Comparison of ENCODE assay signal across 8 mouse cellular contexts in the genomic region with DNA sequence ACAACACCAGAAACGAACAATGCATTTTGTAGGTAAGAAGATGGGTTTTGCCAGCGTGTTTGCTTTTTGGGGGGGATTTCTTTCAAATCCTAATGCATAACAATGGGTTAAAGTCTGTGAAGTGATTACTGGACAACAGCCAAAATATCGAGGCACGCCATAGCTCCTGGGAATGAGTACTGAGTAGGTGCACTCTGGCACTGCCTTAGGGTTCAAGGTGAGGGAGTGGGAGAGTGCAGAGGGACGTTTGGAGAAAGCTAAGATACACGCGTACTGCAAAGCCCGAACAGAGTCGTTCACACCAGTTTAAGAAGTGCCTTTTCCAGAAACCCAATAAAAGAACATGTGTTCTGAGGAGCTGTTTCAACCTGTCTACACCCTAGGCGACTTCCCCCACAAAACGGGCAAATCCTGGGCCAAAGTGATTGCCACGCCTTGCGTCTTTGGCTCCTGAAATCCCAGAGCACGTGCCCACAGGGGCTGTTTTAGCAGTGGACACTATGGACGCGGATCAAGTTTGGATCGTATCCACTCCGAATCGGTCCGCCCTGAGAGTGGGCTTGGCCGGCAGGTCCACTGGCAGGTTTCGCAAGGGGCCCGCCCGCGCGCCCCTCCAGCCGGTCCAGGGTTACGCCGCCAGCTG. TPM values are rescaled to one million over a fixed set of nuclear protein-coding genes. Genes with fewer than 3 reads are reported as not detected.
DNase-seq lines count a peak whose midpoint lies in the region; ATAC-seq and TF ChIP-seq lines count a peak whose summit lies in the region.

No protein-coding gene starts in this region.

- peak overlapping the region; percentile 75 for H3K4me3 ChIP-seq in cerebellum, adult 2 months (replicated peaks; ENCODE audit: insufficient read depth, low read depth, low read length)
- H3K4me3 ChIP-seq in lung, embryonic 16.5 days (ENCODE audit: low read length) = peak overlapping the region; percentile 85
- H3K4me3 ChIP-seq in embryonic facial prominence, embryonic 14.5 days (ENCODE audit: low read depth, low read length) = peak overlapping the region; percentile 90
- peak overlapping the region; percentile 63 for H3K4me3 ChIP-seq in intestine, embryonic 14.5 days (ENCODE audit: low read depth, low read length)
- peak overlapping the region; percentile 85 for H3K4me3 ChIP-seq in neural tube, embryonic 12.5 days

- ATAC-seq in lung, embryonic 16.5 days (ENCODE audit: low read depth) = no peak
- no peak for ATAC-seq in embryonic facial prominence, embryonic 14.5 days (ENCODE audit: low read depth)
- ATAC-seq in intestine, embryonic 14.5 days (replicated peaks; ENCODE audit: low FRiP score, low TSS enrichment, low read depth) = 0 out of 2 replicates have a peak, but pooled peaks have one; percentile 0
- ATAC-seq in neural tube, embryonic 12.5 days (ENCODE audit: low FRiP score, low read depth) = peak; percentile 1; the same call in 1 of the 2 replicates

- WGBS in cerebellum, adult 2 months = 2% methylated on average over 29 of the region's 29 CpGs
- WGBS in lung, embryonic 16.5 days = 1% methylated on average over 28 of the region's 29 CpGs
- under 1% methylated on average over 20 of the region's 29 CpGs for WGBS in embryonic facial prominence, embryonic 14.5 days
- 2% methylated on average over 29 of the region's 29 CpGs for WGBS in intestine, embryonic 14.5 days
- under 1% methylated on average over 29 of the region's 29 CpGs for WGBS in neural tube, embryonic 12.5 days

- TF ChIP-seq POLR2A in cerebellum, adult 2 months (IDR thresholded peaks at IDR 0.05; ENCODE audit: borderline replicate concordance, insufficient read depth, low read length) = 0 out of 2 replicates have a peak, but pooled peaks have one; percentile 18

- no peaks in the 10 kb centered on the region for H3K4me1 ChIP-seq in cerebellum, adult 2 months (ENCODE audit: control insufficient read depth, insufficient read depth, low read length)
- H3K4me1 ChIP-seq in lung, embryonic 16.5 days (replicated peaks; ENCODE audit: control insufficient read depth, insufficient read depth, low read length) = peaks cover 6% of the 10 kb centered on the region
- H3K4me1 ChIP-seq in embryonic facial prominence, embryonic 14.5 days (ENCODE audit: control insufficient read depth, insufficient read depth, low read length) = peaks cover 14% of the 10 kb centered on the region
- H3K4me1 ChIP-seq in intestine, embryonic 14.5 days (replicated peaks; ENCODE audit: control insufficient read depth, insufficient read depth, low read length) = peaks cover 8% of the 10 kb centered on the region; the same call in 1 of the 2 replicates
- H3K4me1 ChIP-seq in neural tube, embryonic 12.5 days = peaks cover 16% of the 10 kb centered on the region

- H3K27ac ChIP-seq in cerebellum, adult 2 months (ENCODE audit: insufficient read depth, low read length) = peak overlapping the region; percentile 10
- peak overlapping the region; percentile 82 for H3K27ac ChIP-seq in lung, embryonic 16.5 days (ENCODE audit: low read length)
- H3K27ac ChIP-seq in embryonic facial prominence, embryonic 14.5 days (replicated peaks; ENCODE audit: low read depth, low read length) = peak overlapping the region; percentile 94
- peak overlapping the region; percentile 43; the same call in 1 of the 2 replicates for H3K27ac ChIP-seq in intestine, embryonic 14.5 days (ENCODE audit: low read depth)
- H3K27ac ChIP-seq in neural tube, embryonic 12.5 days = no peak overlapping the region

- peak overlapping the region; percentile 68 for H3K9ac ChIP-seq in lung, embryonic 16.5 days (ENCODE audit: low read length)
- H3K9ac ChIP-seq in embryonic facial prominence, embryonic 14.5 days (ENCODE audit: low read depth, low read length) = peak overlapping the region; percentile 68
- H3K9ac ChIP-seq in intestine, embryonic 14.5 days (ENCODE audit: low read length) = peak overlapping the region; percentile 51
- peak overlapping the region; percentile 58 for H3K9ac ChIP-seq in neural tube, embryonic 12.5 days

- TF ChIP-seq CTCF in cerebellum, adult 2 months (IDR thresholded peaks at IDR 0.05; ENCODE audit: borderline replicate concordance, insufficient read depth, low read depth, low read length) = no peak

- no peak for DNase-seq in cerebellum, adult 2 months
- no peak for DNase-seq in cerebellum, postnatal 25 days
- no peak for DNase-seq in lung, postnatal 25 days (ENCODE audit: low spot score)
- peak; percentile 82 for DNase-seq in embryonic facial prominence, embryonic 14.5 days (ENCODE audit: low spot score)
- peak; percentile 91 for DNase-seq in intestine, embryonic 14.5 days (ENCODE audit: low spot score)
- DNase-seq in thymus, postnatal 25 days = no peak

- H3K4me2 ChIP-seq in lung, embryonic 16.5 days (ENCODE audit: low read depth, low read length) = peak overlapping the region; percentile 75
- H3K4me2 ChIP-seq in embryonic facial prominence, embryonic 14.5 days (ENCODE audit: low read depth, low read length) = peak overlapping the region; percentile 83
- peak overlapping the region; percentile 81 for H3K4me2 ChIP-seq in intestine, embryonic 14.5 days (ENCODE audit: low read length)
- peak overlapping the region; percentile 76 for H3K4me2 ChIP-seq in neural tube, embryonic 12.5 days (replicated peaks)

- no peaks in the 10 kb centered on the region for H3K9me3 ChIP-seq in lung, embryonic 16.5 days (ENCODE audit: control insufficient read depth, low read length)
- H3K9me3 ChIP-seq in embryonic facial prominence, embryonic 14.5 days (ENCODE audit: control insufficient read depth, low read length) = no peaks in the 10 kb centered on the region
- no peaks in the 10 kb centered on the region for H3K9me3 ChIP-seq in intestine, embryonic 14.5 days (ENCODE audit: control insufficient read depth, low read length)
- H3K9me3 ChIP-seq in neural tube, embryonic 12.5 days = no peaks in the 10 kb centered on the region

- H3K36me3 ChIP-seq in lung, embryonic 16.5 days (ENCODE audit: control insufficient read depth, insufficient read depth, low read length) = no peaks in the 10 kb centered on the region
- H3K36me3 ChIP-seq in embryonic facial prominence, embryonic 14.5 days (ENCODE audit: control insufficient read depth, insufficient read depth, low read length) = no peaks in the 10 kb centered on the region
- no peaks in the 10 kb centered on the region for H3K36me3 ChIP-seq in intestine, embryonic 14.5 days (ENCODE audit: control insufficient read depth, insufficient read depth, low read length)
- no peaks in the 10 kb centered on the region for H3K36me3 ChIP-seq in neural tube, embryonic 12.5 days

- no peaks in the 10 kb centered on the region for H3K27me3 ChIP-seq in cerebellum, adult 2 months (ENCODE audit: control insufficient read depth, insufficient read depth, low read length)
- H3K27me3 ChIP-seq in lung, embryonic 16.5 days (ENCODE audit: control insufficient read depth, insufficient read depth, low read depth, low read length) = no peaks in the 10 kb centered on the region
- no peaks in the 10 kb centered on the region for H3K27me3 ChIP-seq in embryonic facial prominence, embryonic 14.5 days (replicated peaks; ENCODE audit: control insufficient read depth, insufficient read depth, low read length)
- 0 out of 2 replicates have a peak, but pooled peaks cover 2% of the 10 kb centered on the region for H3K27me3 ChIP-seq in intestine, embryonic 14.5 days (replicated peaks; ENCODE audit: control insufficient read depth, insufficient read depth, low read length)
- H3K27me3 ChIP-seq in neural tube, embryonic 12.5 days (replicated peaks) = no peaks in the 10 kb centered on the region

RNA-seq across cellular contexts. Expression of gene Sertad2, which starts 0.9 kb away (rescaled TPM):
- polyA plus RNA-seq in cerebellum, adult 2 months (2012; rRNA removed) = 15.5 and 15.9 TPM in 2 replicates
- polyA plus RNA-seq in lung, embryonic 16.5 days (2015; fragmentation: Nextera tagmentation; extraction: Ambion mirVana) = 39.8 and 45.0 TPM in 2 replicates
- polyA plus RNA-seq in embryonic facial prominence, embryonic 14.5 days (2014; fragmentation: Nextera tagmentation; extraction: Ambion mirVana) = 32.1 and 42.2 TPM in 2 replicates
- 26.2 and 27.1 TPM in 2 replicates for polyA plus RNA-seq in intestine, embryonic 14.5 days (2014; fragmentation: Nextera tagmentation; extraction: Ambion mirVana)
- 35.4 and 35.7 TPM in 2 replicates for polyA plus RNA-seq in neural tube, embryonic 12.5 days (2016; fragmentation: Nextera tagmentation; extraction: Ambion mirVana)

Comparison
In these comparisons a context has a peak if more than half of its experiments do, and no peak if none do; other contexts are left out.
1. DNase-seq: peak in embryonic facial prominence, embryonic 14.5 days (single experiment) and intestine, embryonic 14.5 days (single experiment); none in cerebellum, adult 2 months (0 of 2), cerebellum, postnatal 25 days (0 of 2), lung, postnatal 25 days (single experiment) and thymus, postnatal 25 days (single experiment).
2. ATAC-seq: peak in intestine, embryonic 14.5 days (single experiment) and neural tube, embryonic 12.5 days (single experiment); none in lung, embryonic 16.5 days (single experiment) and embryonic facial prominence, embryonic 14.5 days (single experiment).
3. Peak in every context shown above with its lines, with median percentiles within 50 percentile points of each other: H3K4me3 ChIP-seq, H3K4me2 ChIP-seq and H3K9ac ChIP-seq.